Mouse (Mus musculus) urinary bladder, postnatal 14 days (tissue): ENCODE data around the gene Ifitm3.

Source experiments
- DNase-seq: peaks from one replicate; pipeline ENCODE4 v3.0.0; 2021; ENCODE audit warnings: low spot score

Ifitm3 gene

GRCm38 (mm10) chr7:140962733-140963132, 47.8 kb downstream of the Ifitm3 start:
- DNase-seq = no peak

- no peak for DNase-seq
Observed at GRCm38 (mm10) chr7:140961416-140961815, 49.2 kb downstream of the Ifitm3 start.

DNA sequence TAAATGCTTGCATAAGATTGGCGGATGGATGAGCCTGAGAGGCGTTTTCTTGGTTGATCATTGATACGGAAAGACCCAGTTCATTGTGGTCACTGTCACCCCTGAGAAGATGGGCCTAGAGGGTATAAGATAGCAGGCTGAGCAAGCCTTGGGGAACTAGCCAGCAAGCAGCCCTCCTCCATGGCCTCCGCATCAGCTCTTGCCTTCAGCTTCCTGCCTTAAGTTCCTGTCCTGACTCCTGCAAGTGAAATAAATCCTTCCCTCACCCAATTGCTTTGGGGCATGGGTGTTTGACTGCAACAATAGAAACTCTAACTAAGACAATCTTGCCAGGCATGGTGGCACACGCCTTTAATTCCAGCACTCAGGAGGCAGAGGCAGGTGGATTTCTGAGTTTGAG, 50.5 kb downstream of the Ifitm3 start:
- DNase-seq = no peak
